Mouse (Mus musculus): ENCODE results near the gene Myo15. TPM values are rescaled to one million over a fixed set of nuclear protein-coding genes. Genes with fewer than 3 reads are reported as not detected.

Gene Myo15
- polyA plus RNA-seq (2012; rRNA removed), result 0.16 and 0.23 TPM in 2 replicates

GRCm38 (mm10) chr11:60469039-60469438 is at the start of gene Myo15:
Gene Myo15 (plus strand): TSS chr11:60469339.

GRCm38 (mm10) chr11:60454080-60454744 is 14.9 kb upstream of the Myo15 start, which contains the start of gene Drg2:
Gene Drg2 (plus strand): TSS chr11:60454591.

GRCm38 (mm10) chr11:60536180-60536858 is 67.2 kb downstream of the Myo15 start, which contains the start of gene Alkbh5:
Gene Alkbh5 (plus strand): TSS chr11:60536381.

Other genes with a start within 250 kb of the Myo15 start
- gene Srebf1, start 246.8 kb upstream of the Myo15 start, polyA plus RNA-seq (2012; rRNA removed), result 85.5 and 89.3 TPM in 2 replicates
- gene Tom1l2, start 116.4 kb upstream of the Myo15 start, polyA plus RNA-seq (2012; rRNA removed), result 4.7 and 5.0 TPM in 2 replicates
- gene Drc3, start 116.0 kb upstream of the Myo15 start, polyA plus RNA-seq (2012; rRNA removed), result 0.46 and 0.56 TPM in 2 replicates
- gene Gid4, start 52.2 kb upstream of the Myo15 start, polyA plus RNA-seq (2012; rRNA removed), result 6.2 and 7.4 TPM in 2 replicates
- 17.4 and 18.0 TPM in 2 replicates for gene Atpaf2, start 50.9 kb upstream of the Myo15 start, polyA plus RNA-seq (2012; rRNA removed)
- gene Drg2, start 14.7 kb upstream of the Myo15 start, polyA plus RNA-seq (2012; rRNA removed), result 22.4 and 24.7 TPM in 2 replicates
- 7.8 and 8.1 TPM in 2 replicates for gene Alkbh5, start 67.0 kb downstream of the Myo15 start, polyA plus RNA-seq (2012; rRNA removed)
- gene Llgl1, start 230.4 kb downstream of the Myo15 start, polyA plus RNA-seq (2012; rRNA removed), result 7.8 and 8.8 TPM in 2 replicates